In genomic region chr6:144451631-144452030, GRCm38 (mm10) we compare ENCODE assay signal across 20 mouse cellular contexts.
DNase-seq lines count a peak whose midpoint lies in the region; ATAC-seq lines count a peak whose summit lies in the region.
"Had no signal": no experiment of that assay in that cellular context is flagged by ENCODE, and none has a peak within 500 bp of the region (broad histone marks: within the 10 kb centered on the region; RNA-seq: fewer than 3 reads in every experiment).

No protein-coding gene starts in this region.

- H3K4me2 ChIP-seq in forebrain, embryonic 12.5 days: no peak overlapping the region
- H3K4me2 ChIP-seq in forebrain, embryonic 11.5 days (ENCODE audit: low read depth, low read length, severe bottlenecking): no peak overlapping the region
- H3K4me2 ChIP-seq in forebrain, embryonic 15.5 days (replicated peaks): no peak overlapping the region
- no peak overlapping the region for H3K4me2 ChIP-seq in intestine, embryonic 15.5 days (replicated peaks)
- H3K4me2 ChIP-seq: embryonic facial prominence, embryonic 12.5 days; heart, embryonic 11.5 days; heart, embryonic 15.5 days; hindbrain, embryonic 15.5 days had no signal

- H3K36me3 ChIP-seq in forebrain, embryonic 12.5 days (replicated peaks): no peaks in the 10 kb centered on the region
- no peaks in the 10 kb centered on the region for H3K36me3 ChIP-seq in forebrain, embryonic 11.5 days (ENCODE audit: control insufficient read depth, insufficient read depth, low read length)
- H3K36me3 ChIP-seq in forebrain, embryonic 15.5 days: no peaks in the 10 kb centered on the region
- no peaks in the 10 kb centered on the region for H3K36me3 ChIP-seq in intestine, embryonic 15.5 days
- H3K36me3 ChIP-seq: embryonic facial prominence, embryonic 12.5 days; heart, embryonic 15.5 days; hindbrain, embryonic 15.5 days had no signal

- ATAC-seq in forebrain, embryonic 12.5 days (ENCODE audit: low FRiP score): no peak
- ATAC-seq in forebrain, embryonic 11.5 days (replicated peaks; ENCODE audit: low FRiP score): no peak
- ATAC-seq in forebrain, embryonic 15.5 days (replicated peaks): no peak
- ATAC-seq in megakaryocyte, adult 5-6 weeks (ENCODE audit: poor library complexity, severe bottlenecking): 0 out of 2 replicates have a peak, but pooled peaks have one; percentile 20
- no peak for ATAC-seq in intestine, embryonic 15.5 days
- ATAC-seq: activated CD4-positive, CD25-positive, alpha-beta regulatory T cell, adult 4 months; intestine, postnatal 0 days; Patski had no signal

- 0 out of 2 replicates have a peak overlapping the region, but pooled peaks have one; percentile 8 for H3K27ac ChIP-seq in forebrain, embryonic 12.5 days
- no peak overlapping the region for H3K27ac ChIP-seq in forebrain, embryonic 11.5 days (ENCODE audit: low read depth, low read length)
- H3K27ac ChIP-seq in forebrain, embryonic 15.5 days (replicated peaks): peak overlapping the region; percentile 85
- H3K27ac ChIP-seq in intestine, embryonic 15.5 days: no peak overlapping the region
- H3K27ac ChIP-seq: embryonic facial prominence, embryonic 12.5 days; heart, embryonic 15.5 days; hindbrain, embryonic 15.5 days had no signal

- H3K4me1 ChIP-seq in forebrain, embryonic 12.5 days: peaks cover 28% of the 10 kb centered on the region
- H3K4me1 ChIP-seq in forebrain, embryonic 11.5 days (replicated peaks; ENCODE audit: control insufficient read depth, insufficient read depth, low read length): peaks cover 9% of the 10 kb centered on the region
- peaks cover 28% of the 10 kb centered on the region for H3K4me1 ChIP-seq in forebrain, embryonic 15.5 days
- no peaks in the 10 kb centered on the region for H3K4me1 ChIP-seq in intestine, embryonic 15.5 days (replicated peaks)
- H3K4me1 ChIP-seq: heart, embryonic 15.5 days had no signal

- H3K9ac ChIP-seq in forebrain, embryonic 12.5 days: no peak overlapping the region
- no peak overlapping the region for H3K9ac ChIP-seq in forebrain, embryonic 11.5 days (ENCODE audit: low read length)
- H3K9ac ChIP-seq in forebrain, embryonic 15.5 days (replicated peaks): no peak overlapping the region
- no peak overlapping the region for H3K9ac ChIP-seq in intestine, embryonic 15.5 days
- H3K9ac ChIP-seq: embryonic facial prominence, embryonic 12.5 days; heart, embryonic 15.5 days; hindbrain, embryonic 15.5 days had no signal

- 91% methylated on average over 4 of the region's 4 CpGs for WGBS in forebrain, embryonic 12.5 days
- whole genome bisulfite sequencing in forebrain, embryonic 11.5 days: 90% methylated on average over 4 of the region's 4 CpGs
- 74% methylated on average over 4 of the region's 4 CpGs for WGBS in forebrain, embryonic 15.5 days
- WGBS in intestine, embryonic 15.5 days: 92% methylated on average over 4 of the region's 4 CpGs

- no peak for DNase-seq in forebrain, embryonic 11.5 days (ENCODE audit: low spot score)
- DNase-seq in left cerebral cortex, postnatal 4 days: peak; percentile 70
- no peak for DNase-seq in left cerebral cortex, adult 9 months (ENCODE audit: low spot score in 2 of 2)
- DNase-seq: adrenal gland, postnatal 14 days; cerebellum, adult 18-20 months; gastrocnemius, postnatal 36 days; heart, adult 18-20 months; heart, postnatal 14 days had no signal

- H3K4me3 ChIP-seq in forebrain, embryonic 12.5 days (replicated peaks): no peak overlapping the region
- no peak overlapping the region for H3K4me3 ChIP-seq in forebrain, embryonic 11.5 days (ENCODE audit: low read depth, low read length)
- no peak overlapping the region for H3K4me3 ChIP-seq in forebrain, embryonic 15.5 days
- no peak overlapping the region for H3K4me3 ChIP-seq in intestine, embryonic 15.5 days (replicated peaks)
- H3K4me3 ChIP-seq: embryonic facial prominence, embryonic 12.5 days; heart, embryonic 15.5 days; hindbrain, embryonic 15.5 days had no signal

- intact Hi-C loops in left cerebral cortex, postnatal 4 days (cut with DNase I): no loop called here

- no peaks in the 10 kb centered on the region for H3K9me3 ChIP-seq in forebrain, embryonic 12.5 days
- H3K9me3 ChIP-seq in forebrain, embryonic 11.5 days (ENCODE audit: control insufficient read depth, low read length): no peaks in the 10 kb centered on the region
- no peaks in the 10 kb centered on the region for H3K9me3 ChIP-seq in forebrain, embryonic 15.5 days
- H3K9me3 ChIP-seq in intestine, embryonic 15.5 days: no peaks in the 10 kb centered on the region
- H3K9me3 ChIP-seq: embryonic facial prominence, embryonic 12.5 days; heart, embryonic 15.5 days; hindbrain, embryonic 15.5 days had no signal

- H3K27me3 ChIP-seq in forebrain, embryonic 12.5 days: peaks cover 25% of the 10 kb centered on the region
- H3K27me3 ChIP-seq in forebrain, embryonic 11.5 days (ENCODE audit: control insufficient read depth, insufficient read depth, low read length): peaks cover 2% of the 10 kb centered on the region
- H3K27me3 ChIP-seq in forebrain, embryonic 15.5 days: no peaks in the 10 kb centered on the region
- no peaks in the 10 kb centered on the region for H3K27me3 ChIP-seq in intestine, embryonic 15.5 days (replicated peaks)
- H3K27me3 ChIP-seq: CH12.LX; embryonic facial prominence, embryonic 12.5 days; heart, embryonic 15.5 days; hindbrain, embryonic 15.5 days had no signal

Comparison
In these comparisons a context has a peak if more than half of its experiments do, and no peak if none do; other contexts are left out.
1. H3K27ac ChIP-seq: peak in forebrain, embryonic 12.5 days (single experiment) and forebrain, embryonic 15.5 days (single experiment); none in forebrain, embryonic 11.5 days (single experiment) and intestine, embryonic 15.5 days (single experiment).